Mouse (Mus musculus): ENCODE measurements around the gene Meis2.

DNA sequence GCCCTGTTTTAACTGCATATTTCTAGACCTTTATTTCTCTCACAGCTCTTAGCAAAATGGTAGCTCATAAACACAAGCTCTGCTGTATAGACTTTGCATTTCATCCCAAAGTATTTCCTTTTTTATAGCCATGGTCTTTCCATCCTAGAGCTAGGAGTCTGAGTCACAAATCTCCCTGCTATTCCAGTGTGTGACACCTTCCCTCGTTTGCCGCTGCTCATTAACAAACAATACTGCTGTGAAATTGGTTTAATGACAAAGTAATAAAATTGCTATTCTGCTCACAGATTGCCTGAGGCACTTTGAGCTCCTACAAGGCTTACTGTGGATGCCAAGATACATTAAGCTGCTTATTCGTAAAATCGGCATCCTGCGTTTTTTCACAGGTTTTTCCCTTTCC lies 168.1 kb downstream of the Meis2 start:
- TF ChIP-seq HCFC1 (IDR thresholded peaks at IDR 0.05; ENCODE audit: borderline replicate concordance, insufficient read depth, low read length), result no peak
- no peak for TF ChIP-seq ZC3H11A (IDR thresholded peaks at IDR 0.05; ENCODE audit: borderline replicate concordance, low read depth, low read length)
- no peak for TF ChIP-seq CHD2 (IDR thresholded peaks at IDR 0.05; ENCODE audit: low read depth, low read length)
- TF ChIP-seq MAFK (IDR thresholded peaks at IDR 0.05; ENCODE audit: insufficient read depth, low read depth, low read length), result no peak

Measured in ES-E14 (cell line).